8 mouse cellular contexts compared by ENCODE assay signal in the genomic region with DNA sequence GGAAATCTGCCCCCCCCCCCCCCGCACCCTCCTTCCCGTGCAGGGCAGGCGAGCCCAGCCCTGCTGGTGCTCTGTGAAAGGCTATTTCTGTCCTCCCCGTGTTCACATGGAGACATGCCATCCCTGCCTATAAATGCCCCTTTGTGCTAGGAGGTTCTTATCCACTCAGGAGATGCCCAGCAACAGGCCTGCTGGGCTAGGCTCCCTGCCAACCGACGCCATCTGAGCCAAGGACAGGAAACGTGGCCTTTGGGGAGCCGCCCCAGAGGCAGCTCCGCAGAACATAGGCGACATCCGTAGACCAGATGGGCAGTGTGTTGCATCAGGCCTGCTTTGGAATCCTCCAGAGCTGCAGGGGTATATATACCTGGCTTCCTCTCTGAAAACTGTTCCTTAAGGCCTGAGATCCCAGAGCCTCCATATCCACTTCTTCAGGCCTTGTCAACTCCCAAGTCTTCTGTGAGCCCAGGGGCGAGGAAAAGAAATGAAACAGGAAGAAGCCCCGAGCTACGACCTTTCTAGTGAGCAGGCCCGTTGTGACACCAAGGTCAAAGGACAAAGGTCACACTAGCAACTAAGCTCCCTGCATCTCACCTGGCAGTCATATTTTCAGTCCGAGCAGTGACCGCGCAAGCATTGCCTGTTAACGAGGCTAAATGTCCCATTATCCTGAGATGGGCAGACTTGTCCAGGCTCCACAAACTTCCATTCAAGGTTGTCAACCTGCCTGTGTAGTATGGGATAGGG. TPM values are rescaled to one million over a fixed set of nuclear protein-coding genes. Genes with fewer than 3 reads are reported as not detected.
A peak's percentile ranks its signal among the peaks of the same experiment; 100 is the strongest.
DNase-seq lines count a peak whose midpoint lies in the region; ATAC-seq and TF ChIP-seq lines count a peak whose summit lies in the region.

No protein-coding gene starts in this region.

- H3K4me1 ChIP-seq in hindbrain, embryonic 15.5 days (replicated peaks), result peaks cover 9% of the 10 kb centered on the region; the same call in 1 of the 2 replicates

- H3K27me3 ChIP-seq in hindbrain, embryonic 15.5 days, result no peaks in the 10 kb centered on the region
- H3K27me3 ChIP-seq in myocyte (ENCODE audit: control insufficient read depth, insufficient read depth, insufficient read length), result no peaks in the 10 kb centered on the region

- peak; percentile 63 to 69 for DNase-seq in adrenal gland, adult 18-20 months (ENCODE audit: low spot score in 2 of 2)
- DNase-seq in cerebellum, adult 18-20 months, result peak; percentile 90
- peak; percentile 87 for DNase-seq in gastrocnemius, adult 2 months
- DNase-seq in left cerebral cortex, postnatal 14 days (ENCODE audit: low spot score in 2 of 2), result peak; percentile 70 to 92
- no peak for DNase-seq in thymus, adult 18-20 months
- no peak for DNase-seq in embryo, embryonic 10.5 days (ENCODE audit: low spot score)

- TF ChIP-seq POLR2A in myocyte (IDR thresholded peaks at IDR 0.05; ENCODE audit: insufficient read length, low read depth), result no peak

- no peak overlapping the region for H3K4me3 ChIP-seq in gastrocnemius, adult 2 months
- no peak overlapping the region for H3K4me3 ChIP-seq in hindbrain, embryonic 15.5 days
- H3K4me3 ChIP-seq in myocyte, result no peak overlapping the region

- TF ChIP-seq CTCF in gastrocnemius, adult 2 months (IDR thresholded peaks at IDR 0.05), result no peak

- peak overlapping the region; percentile 74 for H3K27ac ChIP-seq in gastrocnemius, adult 2 months
- peak overlapping the region; percentile 17; the same call in 1 of the 2 replicates for H3K27ac ChIP-seq in hindbrain, embryonic 15.5 days (replicated peaks)

- intact Hi-C loops in gastrocnemius, adult 2 months (cut with DNase I), result loop anchor here (10.0 kb wide), 1 partner anchor 304 kb away; the partner anchor contains the start of gene Phf2
- intact Hi-C loops in left cerebral cortex, postnatal 14 days (cut with DNase I), result no loop called here

- H3K4me2 ChIP-seq in hindbrain, embryonic 15.5 days, result no peak overlapping the region
- H3K4me2 ChIP-seq in myocyte (ENCODE audit: low read depth), result peak overlapping the region; percentile 41

- H3K79me2 ChIP-seq in myocyte (ENCODE audit: control insufficient read depth, insufficient read depth), result no peaks in the 10 kb centered on the region

- no peaks in the 10 kb centered on the region for H3K9me3 ChIP-seq in hindbrain, embryonic 15.5 days

- H3K36me3 ChIP-seq in hindbrain, embryonic 15.5 days, result no peaks in the 10 kb centered on the region
- H3K36me3 ChIP-seq in myocyte (ENCODE audit: control insufficient read depth, insufficient read depth), result no peaks in the 10 kb centered on the region

- WGBS in hindbrain, embryonic 15.5 days, result 63% methylated on average over 19 of the region's 19 CpGs

- H3ac ChIP-seq in myocyte (ENCODE audit: control insufficient read depth, insufficient read length), result no peak overlapping the region

- no peak overlapping the region for H3K9ac ChIP-seq in hindbrain, embryonic 15.5 days

- peak; percentile 92 for ATAC-seq in hindbrain, embryonic 15.5 days (ENCODE audit: low FRiP score, low read depth)

TF ChIP-seq in myocyte, 11 proteins besides CTCF, POLR2A, EP300 and RAD21:
- peak; percentile 54; the same call in 1 of the 2 replicates for TF ChIP-seq CEBPB (IDR thresholded peaks at IDR 0.05; ENCODE audit: insufficient read depth, poor library complexity, severe bottlenecking)
- TF ChIP-seq REST (IDR thresholded peaks at IDR 0.05; ENCODE audit: insufficient read depth, insufficient read length), result no peak
- no peak for TF ChIP-seq TCF12 (IDR thresholded peaks at IDR 0.05; ENCODE audit: insufficient read depth, poor library complexity, severe bottlenecking)
- TF ChIP-seq MYOG (IDR thresholded peaks at IDR 0.05; ENCODE audit: control insufficient read depth in 1 of 3, insufficient read depth in 1 of 3, insufficient read length in 2 of 3, low read depth in 2 of 3), result peak in 1 of 3 experiments; percentile 66
- no peak for TF ChIP-seq POLR2AphosphoS2 (IDR thresholded peaks at IDR 0.05; ENCODE audit: insufficient read length, low read depth)
- TF ChIP-seq SRF (IDR thresholded peaks at IDR 0.05; ENCODE audit: control insufficient read depth, insufficient read length, low read depth), result no peak
- no peak for TF ChIP-seq USF1 (IDR thresholded peaks at IDR 0.05; ENCODE audit: low read depth)
- no peak for TF ChIP-seq E2F4 (IDR thresholded peaks at IDR 0.05; ENCODE audit: insufficient read depth)
- TF ChIP-seq MYOD1 (IDR thresholded peaks at IDR 0.05; ENCODE audit: control insufficient read depth in 1 of 3, insufficient read length in 2 of 3, low read depth in 2 of 3), result peak in 2 of 3 experiments; percentile 7 to 20
TF ChIP-seq in myocyte: peak in this region for 3.

RNA-seq across cellular contexts. Expression of gene Ninj1, which starts 8.3 kb away (rescaled TPM):
- total RNA-seq in adrenal gland, adult 18-20 months (2021), result 10 to 100 TPM; 60.6 to 78.3 TPM
- total RNA-seq in gastrocnemius, adult 2 months (2021), result 10 to 100 TPM; 17.2 to 18.7 TPM
- 28.2 and 32.3 TPM in 2 replicates for polyA plus RNA-seq in hindbrain, embryonic 15.5 days (2015; fragmentation: Nextera tagmentation; extraction: Ambion mirVana)
- 10 to 100 TPM; 19.5 to 28.5 TPM for total RNA-seq in left cerebral cortex, postnatal 14 days (2021)
- 124 TPM for polyA plus RNA-seq in myocyte (2012; fragmentation: generic; extraction: Trizol)

RNA-seq across cellular contexts. Expression of gene Wnk2, which starts 31.2 kb away (rescaled TPM):
- total RNA-seq in adrenal gland, adult 18-20 months (2021), result 1 to 10 TPM; 2.3 TPM
- 10 to 100 TPM; 58.9 to 99.2 TPM for total RNA-seq in gastrocnemius, adult 2 months (2021)
- polyA plus RNA-seq in hindbrain, embryonic 15.5 days (2015; fragmentation: Nextera tagmentation; extraction: Ambion mirVana), result 19.6 and 23.2 TPM in 2 replicates
- total RNA-seq in left cerebral cortex, postnatal 14 days (2021), result 100 to 1,000 TPM; 112 to 118 TPM
- polyA plus RNA-seq in myocyte (2012; fragmentation: generic; extraction: Trizol), result not detected

RNA-seq across cellular contexts. Expression of gene Card19, which starts 36.8 kb away (rescaled TPM):
- total RNA-seq in adrenal gland, adult 18-20 months (2021), result 10 to 100 TPM; 53.2 to 60.3 TPM
- total RNA-seq in gastrocnemius, adult 2 months (2021), result 100 to 1,000 TPM; 113 to 123 TPM
- polyA plus RNA-seq in hindbrain, embryonic 15.5 days (2015; fragmentation: Nextera tagmentation; extraction: Ambion mirVana), result 33.8 and 37.9 TPM in 2 replicates
- total RNA-seq in left cerebral cortex, postnatal 14 days (2021), result 10 to 100 TPM in 1 of 2 experiments, 1 to 10 TPM in 1; 9.9 to 14.1 TPM
- 180 TPM for polyA plus RNA-seq in myocyte (2012; fragmentation: generic; extraction: Trizol)

Comparison
In these comparisons a context has a peak if more than half of its experiments do, and no peak if none do; other contexts are left out.
1. DNase-seq: peak in adrenal gland, adult 18-20 months (2 of 2), cerebellum, adult 18-20 months (2 of 2), gastrocnemius, adult 2 months (single experiment) and left cerebral cortex, postnatal 14 days (2 of 2); none in thymus, adult 18-20 months (0 of 2) and embryo, embryonic 10.5 days (single experiment).
2. RNA of gene Wnk2, which starts 31.2 kb away (total RNA-seq): 112 to 118 TPM in left cerebral cortex, postnatal 14 days and 58.9 to 99.2 TPM in gastrocnemius, adult 2 months; 2.3 TPM in adrenal gland, adult 18-20 months; every median in the first group is over 10 times any median in the second.